Mouse (Mus musculus): Measurements from ENCODE around the gene Il1a. TPM values are rescaled to one million over a fixed set of nuclear protein-coding genes. Genes with fewer than 3 reads are reported as not detected.

Gene Il1a
- total and polyA plus RNA-seq, 3 experiments = 0.04 to 0.17 (median 0.13) TPM

- no peak for DNase-seq (ENCODE audit: extremely low read depth)
- in situ Hi-C loops (cut with MboI; ENCODE audit: low pct_ligation_motif_present, low pct_unique_long_range_greater_than_20kb, low sequenced_read_pairs) (loop anchor here (25.0 kb wide), 2 partner anchors 316 to 566 kb away; partner anchors contain the start of genes Anapc1, Mertk and Zc3h8), dilution Hi-C loops (cut with MboI; ENCODE audit: extremely low pct_ligation_motif_present, extremely low pct_unique_long_range_greater_than_20kb, low sequenced_read_pairs) (no loop called here)
- Histone ChIP-seq H3K27me3 (replicated peaks) (no peaks in the 10 kb centered on the region), H3K36me3 (replicated peaks in 1 of 2; ENCODE audit: control insufficient read depth in 1 of 2, insufficient read depth in 1 of 2, low read length in 1 of 2) (no peaks in the 10 kb centered on the region), H3K9me3 (replicated peaks; ENCODE audit: low read length) (no peaks in the 10 kb centered on the region), H3K4me3 (replicated peaks in 1 of 3; ENCODE audit: low read depth in 2 of 3, low read length in 2 of 3, poor library complexity in 1 of 3) (no peak overlapping the region), H3K9ac (ENCODE audit: insufficient read depth, low read depth) (no peak overlapping the region), H3K4me2 (ENCODE audit: insufficient read depth, low read depth, poor library complexity, severe bottlenecking) (no peak overlapping the region), H3K27ac (ENCODE audit: insufficient read depth, low read depth) (no peak overlapping the region), H3K4me1 (ENCODE audit: control insufficient read depth in 1 of 2, insufficient read depth in 2 of 2) (peaks cover 15 to 26% of the 10 kb centered on the region in 2 experiments), H3K79me2 (replicated peaks; ENCODE audit: control insufficient read depth, extremely low read depth, insufficient read depth, poor library complexity, severe bottlenecking) (no peaks in the 10 kb centered on the region)
- TF ChIP-seq MAFK (IDR thresholded peaks at IDR 0.05; ENCODE audit: insufficient replicate concordance, low read length) (no peak), MEF2A (IDR thresholded peaks at IDR 0.05; ENCODE audit: borderline replicate concordance, low read depth, low read length) (no peak), SIN3A (IDR thresholded peaks at IDR 0.05; ENCODE audit: low read length) (no peak), EP300 (IDR thresholded peaks at IDR 0.05; ENCODE audit: low read length) (no peak), IRF4 (IDR thresholded peaks at IDR 0.05; ENCODE audit: low read depth, low read length) (no peak), KAT2A (IDR thresholded peaks at IDR 0.05; ENCODE audit: insufficient replicate concordance, low read length) (no peak)
Measured at GRCm38 (mm10) chr2:129252836-129253630, 56.7 kb downstream of the Il1a start.

Other genes starting within 250 kb of the Il1a start
- 1.6 and 1.8 TPM in 2 replicates for gene Ttl, start 244.0 kb downstream of the Il1a start, total RNA-seq (2012; rRNA removed)
- gene Ttl, start 244.0 kb downstream of the Il1a start, total RNA-seq (2014; rRNA removed) = 2.7 and 3.1 TPM in 2 replicates
- 2.9 and 4.0 TPM in 2 replicates for gene Ttl, start 244.0 kb downstream of the Il1a start, polyA plus RNA-seq (2012; ENCODE audit: insufficient read length, low read depth)
- 68.0 and 86.7 TPM in 2 replicates for gene Polr1b, start 209.0 kb downstream of the Il1a start, total RNA-seq (2012; rRNA removed)
- gene Polr1b, start 209.0 kb downstream of the Il1a start, total RNA-seq (2014; rRNA removed) = 70.5 and 70.9 TPM in 2 replicates
- gene Polr1b, start 209.0 kb downstream of the Il1a start, polyA plus RNA-seq (2012; ENCODE audit: insufficient read length, low read depth) = 74.2 and 83.1 TPM in 2 replicates
- gene Chchd5, start 180.3 kb downstream of the Il1a start, total RNA-seq (2012; rRNA removed) = 14.3 and 24.1 TPM in 2 replicates
- gene Chchd5, start 180.3 kb downstream of the Il1a start, total RNA-seq (2014; rRNA removed) = 20.5 and 23.4 TPM in 2 replicates
- gene Chchd5, start 180.3 kb downstream of the Il1a start, polyA plus RNA-seq (2012; ENCODE audit: insufficient read length, low read depth) = 17.8 and 20.8 TPM in 2 replicates
- 43.1 and 47.2 TPM in 2 replicates for gene Slc20a1, start 111.2 kb downstream of the Il1a start, total RNA-seq (2012; rRNA removed)
- gene Slc20a1, start 111.2 kb downstream of the Il1a start, total RNA-seq (2014; rRNA removed) = 72.1 and 77.3 TPM in 2 replicates
- gene Slc20a1, start 111.2 kb downstream of the Il1a start, polyA plus RNA-seq (2012; ENCODE audit: insufficient read length, low read depth) = 78.2 and 95.1 TPM in 2 replicates
- 13.3 and 15.0 TPM in 2 replicates for gene Ckap2l, start 12.8 kb downstream of the Il1a start, total RNA-seq (2012; rRNA removed)
- gene Ckap2l, start 12.8 kb downstream of the Il1a start, total RNA-seq (2014; rRNA removed) = 22.6 and 23.6 TPM in 2 replicates
- gene Ckap2l, start 12.8 kb downstream of the Il1a start, polyA plus RNA-seq (2012; ENCODE audit: insufficient read length, low read depth) = 30.5 and 35.6 TPM in 2 replicates
- 0.13 TPM in 1 of 2 replicates, not detected in the other for gene Il1b, start 61.2 kb upstream of the Il1a start, total RNA-seq (2012; rRNA removed)
- 0.44 and 0.80 TPM in 2 replicates for gene Il1b, start 61.2 kb upstream of the Il1a start, total RNA-seq (2014; rRNA removed)
- gene Il1b, start 61.2 kb upstream of the Il1a start, polyA plus RNA-seq (2012; ENCODE audit: insufficient read length, low read depth) = 0.23 and 0.65 TPM in 2 replicates
- gene F830045P16Rik, start 226.6 kb upstream of the Il1a start, total RNA-seq (2012; rRNA removed) = not detected in 2 replicates
- not detected in 2 replicates for gene F830045P16Rik, start 226.6 kb upstream of the Il1a start, total RNA-seq (2014; rRNA removed)
- not detected in 2 replicates for gene F830045P16Rik, start 226.6 kb upstream of the Il1a start, polyA plus RNA-seq (2012; ENCODE audit: insufficient read length, low read depth)